Mouse (Mus musculus) liver, embryonic 14.5 days (tissue): ENCODE data around the gene Engase. TPM values are rescaled to one million over a fixed set of nuclear protein-coding genes. Genes with fewer than 3 reads are reported as not detected.

Experiments
- ATAC-seq: fragments of 200-750 bp; cut with Nextera tagmentation; 2 replicates; pipeline ENCODE4 v1.8.0; 2017; ENCODE audit warnings: moderate number of reproducible peaks, mild to moderate bottlenecking, moderate library complexity; ENCODE audit not compliant: insufficient read depth
- DNase-seq, 3 experiments: peaks; one replicate each; pipeline ENCODE4 v3.0.0-alpha.2; 2012 to 2013; ENCODE audit warnings: low read depth in 3 of 3, low spot score in 3 of 3
- H3K27ac ChIP-seq: fragments of 300-500 bp; sonication (generic); 2 replicates; pipeline ENCODE4 v1.5.1; 2014; ENCODE audit warnings: moderate library complexity, mild to moderate bottlenecking, control low read depth, inconsistent platforms
- H3K27me3 ChIP-seq: fragments of 300-500 bp; sonication (generic); 2 replicates; pipeline ENCODE4 v1.6.1; 2014; ENCODE audit warnings: mild to moderate bottlenecking, low read length, moderate library complexity; ENCODE audit not compliant: control insufficient read depth, insufficient read depth
- H3K36me3 ChIP-seq: fragments of 300-500 bp; sonication (generic); replicated peaks from 2 replicates; pipeline ENCODE4 v1.6.1; 2014; ENCODE audit warnings: low read depth; ENCODE audit not compliant: control insufficient read depth, insufficient read depth
- H3K4me1 ChIP-seq, 2 experiments: fragments of 200-500 bp in 1 of 2; fragments of 300-500 bp in 1 of 2; sonication (generic) in 1 of 2; replicated peaks; 2 replicates each; pipeline ENCODE4 v1.6.1; 2012 to 2014; ENCODE audit warnings: antibody characterized with exemption in 1 of 2, inconsistent platforms in 1 of 2, low read length in 1 of 2; ENCODE audit not compliant: control insufficient read depth in 2 of 2, insufficient read depth in 2 of 2
- H3K4me2 ChIP-seq: fragments of 300-500 bp; sonication (generic); 2 replicates; pipeline ENCODE4 v1.6.1; 2014; ENCODE audit warnings: low read depth, mild to moderate bottlenecking, control low read depth, moderate library complexity
- H3K4me3 ChIP-seq, 2 experiments: fragments of 200-500 bp in 1 of 2; fragments of 300-500 bp in 1 of 2; sonication (generic) in 1 of 2; 2 replicates each; pipeline ENCODE4 v1.5.1; 2012 to 2014; ENCODE audit warnings: low read depth in 2 of 2, low read length in 2 of 2, mild to moderate bottlenecking in 2 of 2, control low read depth in 1 of 2, inconsistent platforms in 1 of 2, moderate library complexity in 1 of 2; ENCODE audit not compliant: insufficient read depth in 1 of 2
- H3K9ac ChIP-seq: fragments of 300-500 bp; sonication (generic); replicated peaks from 2 replicates; pipeline ENCODE4 v1.6.1; 2014; ENCODE audit warnings: mild to moderate bottlenecking, control low read depth, moderate library complexity
- H3K9me3 ChIP-seq: fragments of 300-500 bp; sonication (generic); 2 replicates; pipeline ENCODE4 v1.6.1; 2016; ENCODE audit warnings: low read length, mixed read lengths; ENCODE audit not compliant: control insufficient read depth
- CTCF ChIP-seq: IDR thresholded peaks from 2 replicates; pipeline ENCODE4 v1.5.1; 2016; ENCODE audit warnings: antibody characterized with exemption, low read depth, control low read depth
- EP300 ChIP-seq: IDR thresholded peaks from 2 replicates; pipeline ENCODE4 v1.6.1; 2016; ENCODE audit warnings: antibody characterized with exemption, low read depth
- WGBS: fragments of 180-500 bp; shearing (Covaris S2); extraction: QIAGEN DNeasy Blood & Tissue Kit; methylation state at CpG from one replicate; pipeline ENCODE4 v1.1.7; 2014; ENCODE audit not compliant: insufficient replicate concordance; 5-methylcytosine and 5-hydroxymethylcytosine counted together
- polyA plus RNA-seq, 2 experiments: library from polyadenylated mRNA; depleted of rRNA in 1 of 2; stranded (reverse) in 1 of 2; unstranded in 1 of 2; fragments of >200 nt; fragmentation: Nextera tagmentation in 1 of 2; extraction: Ambion mirVana in 1 of 2; gene quantifications; 2 replicates each; pipeline versions ENCODE4 v1.2.1 to v1.2.3; 2012 to 2014

Gene Engase
- polyA plus RNA-seq, 2 experiments, result 4.1 to 6.5 TPM

- no peaks in the 10 kb centered on the region for H3K27me3 ChIP-seq
- no peaks in the 10 kb centered on the region for H3K9me3 ChIP-seq
- ATAC-seq (no peak), DNase-seq (no peak)
- H3K9ac ChIP-seq, result no peak overlapping the region
- H3K4me3 ChIP-seq, result no peak overlapping the region
- no peak for TF ChIP-seq CTCF
- TF ChIP-seq EP300, result no peak
- H3K27ac ChIP-seq, result no peak overlapping the region
- H3K4me2 ChIP-seq, result no peak overlapping the region
- H3K4me1 ChIP-seq, result no peaks in the 10 kb centered on the region
- no peaks in the 10 kb centered on the region for H3K36me3 ChIP-seq
- WGBS, result 53% methylated on average over 2 of the region's 2 CpGs
Measured at GRCm38 (mm10) chr11:118520932-118521331, 44.3 kb downstream of the Engase start.

GRCm38 (mm10) chr11:118523496-118524145 is 47.0 kb downstream of the Engase start:
- H3K27ac ChIP-seq, result no peak overlapping the region
- no peak for DNase-seq
- ATAC-seq, result no peak
- H3K9me3 ChIP-seq, result no peaks in the 10 kb centered on the region
- no peak overlapping the region for H3K9ac ChIP-seq
- H3K36me3 ChIP-seq, result no peaks in the 10 kb centered on the region
- H3K4me3 ChIP-seq, result no peak overlapping the region
- no peaks in the 10 kb centered on the region for H3K4me1 ChIP-seq
- H3K27me3 ChIP-seq, result no peaks in the 10 kb centered on the region; the same call in 1 of the 2 replicates
- H3K4me2 ChIP-seq, result no peak overlapping the region
- 49% methylated on average over 4 of the region's 4 CpGs for WGBS
- TF ChIP-seq EP300, result no peak
- no peak for TF ChIP-seq CTCF

GRCm38 (mm10) chr11:118525059-118525458 is 48.4 kb downstream of the Engase start:
- Histone ChIP-seq H3K4me1 (no peaks in the 10 kb centered on the region), H3K4me3 (no peak overlapping the region), H3K36me3 (no peaks in the 10 kb centered on the region), H3K9ac (no peak overlapping the region), H3K4me2 (no peak overlapping the region), H3K27me3 (no peaks in the 10 kb centered on the region; the same call in 1 of the 2 replicates), H3K9me3 (no peaks in the 10 kb centered on the region), H3K27ac (no peak overlapping the region)
- 62% methylated on average over 11 of the region's 11 CpGs for WGBS
- ATAC-seq (no peak), DNase-seq (no peak)
- TF ChIP-seq CTCF (no peak), EP300 (no peak)

- 70% methylated on average over 9 of the region's 9 CpGs for WGBS
- ATAC-seq, result no peak
Measured at GRCm38 (mm10) chr11:118528761-118529160, 52.1 kb downstream of the Engase start.

GRCm38 (mm10) chr11:118530313-118530712 is 53.7 kb downstream of the Engase start:
- TF ChIP-seq EP300 (no peak), CTCF (no peak)
- no peak for ATAC-seq
- H3K9me3 ChIP-seq, result no peaks in the 10 kb centered on the region

More at GRCm38 (mm10) chr11:118528761-118529160, 52.1 kb downstream of the Engase start:
- Histone ChIP-seq H3K27me3 (no peaks in the 10 kb centered on the region; the same call in 1 of the 2 replicates), H3K36me3 (no peaks in the 10 kb centered on the region), H3K4me3 (no peak overlapping the region), H3K9me3 (no peaks in the 10 kb centered on the region), H3K9ac (no peak overlapping the region), H3K4me1 (no peaks in the 10 kb centered on the region), H3K27ac (no peak overlapping the region), H3K4me2 (no peak overlapping the region)
- no peak for TF ChIP-seq EP300
- no peak for TF ChIP-seq CTCF
- DNase-seq, result no peak

More at GRCm38 (mm10) chr11:118530313-118530712, 53.7 kb downstream of the Engase start:
- no peaks in the 10 kb centered on the region for H3K36me3 ChIP-seq
- 68% methylated on average over 8 of the region's 8 CpGs for WGBS
- no peak overlapping the region for H3K4me2 ChIP-seq
- DNase-seq, result no peak
- no peak overlapping the region for H3K9ac ChIP-seq
- H3K27ac ChIP-seq, result no peak overlapping the region
- no peaks in the 10 kb centered on the region for H3K4me1 ChIP-seq
- no peak overlapping the region for H3K4me3 ChIP-seq
- H3K27me3 ChIP-seq, result no peaks in the 10 kb centered on the region; the same call in 1 of the 2 replicates
